Mouse (Mus musculus) MN1 (cell line): ENCODE measurements around the gene Per3.
"Not testable (repeated sequence)": the region's sequence is repeated elsewhere in the genome, so short reads cannot be mapped to it uniquely, and the experiment has no call there.

Experiments used
- DNase-seq: peaks from one replicate; pipeline ENCODE4 v3.0.0-alpha.2; 2016; ENCODE audit warnings: low spot score

The Per3 gene

DNA sequence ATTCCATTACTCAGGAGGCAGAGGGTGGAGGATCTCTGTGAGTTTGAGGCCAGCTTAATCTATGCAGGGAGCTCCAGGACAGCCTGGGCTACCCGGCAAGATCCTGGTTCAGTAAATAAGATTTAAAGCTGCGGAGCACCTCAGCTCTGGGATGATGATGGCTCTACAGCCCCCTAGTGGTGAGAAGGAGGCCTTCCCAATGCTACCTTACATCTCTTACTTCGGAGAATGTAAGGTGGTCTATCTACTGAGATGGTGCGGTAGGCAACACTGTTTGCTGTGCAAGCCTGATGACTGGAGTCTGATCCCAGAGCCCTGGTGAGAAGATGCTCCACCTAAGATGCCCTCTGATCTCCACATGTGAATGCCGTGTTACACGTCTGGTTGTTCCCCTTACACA lies 17.5 kb downstream of the Per3 start:
- peak; percentile 27 for DNase-seq

DNA sequence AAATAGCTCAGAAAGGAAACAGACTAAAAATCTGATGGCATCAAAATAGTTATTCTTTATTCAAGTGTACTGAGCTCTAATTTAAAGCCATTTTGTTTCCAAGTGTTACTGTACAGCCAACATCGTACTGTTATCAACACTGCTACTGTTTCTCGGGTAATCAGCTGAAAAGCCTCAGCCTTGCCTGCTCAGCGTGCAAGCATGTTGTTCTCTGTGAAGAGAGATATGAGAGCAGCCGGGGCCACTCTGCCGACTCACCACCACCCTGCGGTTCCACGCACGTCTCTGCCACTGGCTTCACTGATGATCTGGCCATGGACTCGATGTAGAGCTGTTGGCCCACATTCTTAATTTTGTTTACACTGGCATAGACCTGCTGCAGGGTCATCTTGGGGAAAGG lies 20.3 kb downstream of the Per3 start:
- no peak for DNase-seq

DNA sequence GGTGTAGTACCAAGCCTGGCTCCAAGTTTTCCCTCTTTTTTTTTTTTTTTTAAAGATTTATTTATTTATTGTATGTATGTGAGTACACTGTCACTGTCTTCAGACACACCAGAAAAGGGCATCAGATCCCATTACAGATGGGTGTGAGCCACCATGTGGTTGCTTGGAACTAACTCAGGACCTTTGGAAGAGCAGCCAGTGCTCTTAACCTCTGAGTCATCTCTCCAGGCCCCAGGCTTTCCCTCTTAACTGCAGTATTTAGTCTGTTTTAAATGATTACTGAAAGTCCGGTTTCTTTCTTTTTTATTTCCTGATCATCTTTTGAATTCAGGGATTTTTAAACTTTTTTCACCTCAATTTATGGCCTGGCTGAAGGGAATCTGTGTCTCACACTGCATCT lies 27.1 kb downstream of the Per3 start:
- DNase-seq = not testable (repeated sequence)

DNA sequence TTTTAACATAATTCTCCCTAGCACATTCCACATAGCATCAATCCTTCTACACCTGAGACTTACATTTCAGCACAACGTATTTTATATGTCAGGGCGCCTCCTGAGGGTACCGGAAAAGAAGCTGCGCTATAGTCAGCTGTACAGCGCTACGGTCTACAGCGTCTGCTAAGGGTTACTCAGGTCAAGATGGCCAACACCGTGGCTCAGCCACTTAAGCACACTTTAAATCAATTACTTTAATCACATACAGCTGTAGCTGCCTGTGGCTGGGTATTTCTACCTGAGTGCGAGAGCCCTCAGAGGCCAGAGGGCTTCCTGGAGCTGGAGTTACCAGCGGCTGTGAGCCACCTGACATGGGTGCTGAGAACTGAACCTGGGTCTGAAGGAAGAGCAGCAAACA lies 28.5 kb downstream of the Per3 start:
- no peak for DNase-seq

DNA sequence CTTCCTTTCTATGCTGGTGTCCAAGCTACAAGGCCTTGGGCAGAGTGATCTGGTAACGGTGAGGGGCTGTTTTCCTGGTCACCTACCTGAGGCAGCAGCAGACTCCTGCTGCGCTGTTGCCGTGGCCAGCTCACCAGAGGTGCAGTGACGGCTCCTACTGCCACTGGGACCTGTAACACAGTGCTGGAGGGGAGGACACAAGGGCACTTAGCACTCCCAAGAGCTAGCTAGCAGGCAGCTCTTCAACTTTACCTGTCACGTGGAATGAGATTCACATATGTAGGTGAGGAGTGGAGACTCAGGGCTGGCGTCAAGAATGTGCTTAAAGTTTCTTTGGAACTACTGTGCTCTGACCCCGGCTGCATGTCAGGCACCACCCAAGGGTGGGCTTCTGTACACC lies 34.1 kb downstream of the Per3 start:
- no peak for DNase-seq

DNA sequence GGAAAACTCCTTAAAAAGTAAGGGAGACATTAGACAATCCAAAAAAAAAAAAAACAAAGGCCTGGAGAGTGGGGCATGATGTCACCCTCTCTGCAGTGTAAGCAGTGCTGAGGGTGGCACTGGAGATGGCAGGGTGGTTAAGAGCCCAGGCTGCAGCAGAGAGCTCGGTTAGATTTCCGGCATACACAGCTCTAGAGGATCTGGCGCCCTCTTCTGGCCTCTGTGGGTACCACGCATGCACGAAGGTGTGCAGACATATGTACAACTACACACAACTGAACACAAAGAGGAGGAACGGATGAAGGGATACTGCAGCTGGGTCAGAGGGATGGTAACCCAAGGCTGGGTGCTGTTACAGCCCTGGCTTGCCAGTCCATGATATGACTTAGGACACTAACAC lies 37.5 kb downstream of the Per3 start:
- no peak for DNase-seq

DNA sequence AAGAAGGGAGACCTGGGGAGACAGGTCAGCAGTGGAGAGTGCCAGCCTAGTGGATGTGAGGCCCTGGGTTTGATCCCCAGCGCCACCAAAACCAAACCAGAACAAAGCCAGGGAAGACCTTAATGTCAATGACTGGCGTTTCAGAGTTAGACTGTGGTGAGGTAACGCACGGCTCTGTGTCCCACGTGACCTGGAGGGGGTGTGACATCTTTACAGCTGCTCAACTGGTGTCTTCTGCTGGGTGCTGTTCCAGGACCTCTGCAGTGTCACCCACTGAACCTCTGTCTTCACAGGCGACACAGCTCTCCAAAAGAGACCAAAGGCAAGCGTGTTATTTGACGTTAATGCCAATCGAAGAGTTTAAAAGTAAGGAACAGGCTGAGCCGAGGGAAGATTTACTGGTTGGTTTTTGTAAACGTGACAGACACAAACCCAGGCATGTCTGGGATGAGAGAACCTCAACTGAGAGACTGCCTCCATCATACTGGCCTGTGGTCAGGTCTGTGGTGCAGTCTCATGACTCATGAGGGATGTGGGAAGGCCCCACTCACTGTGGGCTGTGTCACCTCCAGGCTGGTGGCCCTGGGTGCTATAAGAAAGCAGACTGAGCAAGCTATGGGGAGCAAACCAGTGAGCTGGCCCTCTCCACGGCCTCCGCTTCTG lies 38.7 kb downstream of the Per3 start:
- DNase-seq = no peak

DNA sequence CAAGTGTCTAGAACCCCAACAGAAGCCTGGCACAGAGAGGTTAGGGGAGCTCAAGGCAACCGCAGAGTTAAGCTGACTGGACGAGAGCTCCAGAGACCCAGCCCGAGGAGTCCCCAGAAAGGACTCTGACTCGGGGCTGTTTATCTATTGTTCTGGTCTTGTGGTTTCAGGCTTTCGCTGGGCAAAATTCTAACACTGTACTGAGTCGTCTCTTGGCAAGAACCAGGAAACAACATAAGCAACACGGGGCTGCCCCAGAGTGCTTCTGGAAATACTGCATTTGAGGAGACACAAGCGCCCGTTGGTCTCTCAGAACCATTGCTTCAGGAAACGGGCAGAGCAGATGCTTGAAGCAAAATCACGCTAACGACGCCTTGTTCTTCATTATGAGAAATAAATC lies 43.1 kb downstream of the Per3 start:
- no peak for DNase-seq

DNA sequence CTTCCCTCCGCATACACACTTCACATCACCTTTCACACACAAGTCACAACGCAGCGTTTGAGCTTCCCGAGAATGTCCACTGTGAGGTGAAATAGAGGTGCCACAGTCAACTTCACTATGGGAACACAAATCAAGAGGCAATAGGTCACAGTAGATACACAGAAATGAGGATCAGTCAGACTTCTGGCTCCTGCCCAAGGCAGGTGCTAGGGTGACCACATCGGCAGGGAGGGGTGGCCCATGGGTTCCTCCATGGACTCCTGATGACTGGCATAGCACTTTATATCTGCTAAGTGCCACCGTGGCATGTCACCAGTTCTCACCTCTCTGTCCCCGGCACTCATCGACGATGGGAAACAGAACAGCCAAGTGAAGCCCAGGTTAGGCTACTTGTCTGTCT lies 45.8 kb downstream of the Per3 start:
- no peak for DNase-seq

DNA sequence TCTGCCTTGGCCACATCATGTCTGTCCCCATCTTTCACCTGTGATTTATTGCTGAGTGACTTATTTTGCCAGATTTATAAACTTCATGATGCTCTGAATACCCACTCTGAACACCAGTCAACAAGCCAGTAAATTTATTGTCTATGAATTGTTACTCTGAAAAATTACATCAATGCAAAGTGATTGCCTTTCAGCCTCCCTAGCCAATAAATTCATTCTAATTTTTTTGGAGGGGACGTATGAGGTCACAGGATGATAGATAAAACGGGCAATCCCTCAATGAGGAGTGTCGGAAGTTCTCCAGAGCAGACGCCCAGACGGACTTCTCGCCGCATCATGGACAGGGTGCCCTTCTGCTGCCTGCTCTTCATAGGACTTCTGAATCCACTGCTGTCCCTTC lies 47.7 kb downstream of the Per3 start, which contains the start of gene Uts2:
Gene Uts2 (plus strand): TSS at position 301 of the 400 bp plus-strand sequence.
- DNase-seq = no peak

DNA sequence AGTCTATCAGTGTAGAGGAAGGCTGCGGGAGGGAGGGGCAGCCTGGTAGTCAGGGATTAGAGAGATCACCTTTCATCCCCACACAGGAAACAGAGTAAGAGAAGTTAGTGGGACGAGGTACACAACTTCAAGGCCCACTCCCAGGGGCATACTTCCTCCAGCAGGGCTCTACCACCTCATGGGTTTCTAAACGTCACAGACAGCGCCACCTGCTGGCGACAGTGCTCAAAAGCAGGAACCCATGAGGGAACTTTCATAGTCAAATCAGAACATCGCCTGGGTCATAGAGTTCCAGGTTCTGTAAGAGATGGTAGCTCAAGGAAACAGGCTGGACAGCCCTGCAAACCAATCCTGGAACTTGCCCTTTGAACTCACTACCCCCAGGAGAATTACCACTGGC lies 54.3 kb downstream of the Per3 start:
- peak; percentile 27 for DNase-seq

DNA sequence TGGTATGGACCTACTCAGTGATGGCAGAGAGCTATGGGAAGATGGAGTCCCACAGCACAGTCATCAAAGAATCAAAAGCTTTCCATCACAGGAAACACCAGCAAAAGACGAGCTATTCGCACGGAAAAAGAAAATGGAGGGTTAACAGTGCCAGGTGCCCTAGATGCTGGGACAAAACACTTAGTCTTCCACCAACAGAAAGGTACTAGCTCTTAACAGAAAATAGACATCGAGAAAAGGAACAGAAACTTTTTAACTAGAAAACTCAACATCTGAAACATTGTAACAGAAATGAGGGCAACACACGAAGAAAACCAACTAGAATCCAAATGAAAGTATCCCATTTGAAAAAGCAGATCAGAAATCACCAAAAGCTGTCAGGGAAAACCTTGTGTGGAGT lies 64.3 kb downstream of the Per3 start:
- DNase-seq = no peak

DNA sequence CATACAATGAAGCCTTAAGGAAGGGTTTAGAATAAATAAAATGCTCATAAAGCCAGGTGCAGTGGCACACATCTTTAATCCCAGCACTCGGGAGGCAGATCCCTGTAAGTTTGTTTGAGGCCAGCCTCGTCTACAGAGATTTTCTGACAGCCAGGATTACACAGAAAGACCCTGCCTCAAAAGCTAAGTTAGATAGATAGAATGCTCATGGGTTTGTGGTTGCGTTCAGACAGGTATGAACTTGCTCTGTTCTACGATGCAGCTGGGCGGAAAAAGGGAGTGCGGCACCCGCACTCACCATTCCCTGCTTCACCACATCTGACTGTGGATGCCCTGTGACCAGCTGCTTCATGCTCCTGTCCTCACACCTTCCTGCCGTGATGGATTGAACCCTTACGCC lies 65.0 kb downstream of the Per3 start:
- no peak for DNase-seq

DNA sequence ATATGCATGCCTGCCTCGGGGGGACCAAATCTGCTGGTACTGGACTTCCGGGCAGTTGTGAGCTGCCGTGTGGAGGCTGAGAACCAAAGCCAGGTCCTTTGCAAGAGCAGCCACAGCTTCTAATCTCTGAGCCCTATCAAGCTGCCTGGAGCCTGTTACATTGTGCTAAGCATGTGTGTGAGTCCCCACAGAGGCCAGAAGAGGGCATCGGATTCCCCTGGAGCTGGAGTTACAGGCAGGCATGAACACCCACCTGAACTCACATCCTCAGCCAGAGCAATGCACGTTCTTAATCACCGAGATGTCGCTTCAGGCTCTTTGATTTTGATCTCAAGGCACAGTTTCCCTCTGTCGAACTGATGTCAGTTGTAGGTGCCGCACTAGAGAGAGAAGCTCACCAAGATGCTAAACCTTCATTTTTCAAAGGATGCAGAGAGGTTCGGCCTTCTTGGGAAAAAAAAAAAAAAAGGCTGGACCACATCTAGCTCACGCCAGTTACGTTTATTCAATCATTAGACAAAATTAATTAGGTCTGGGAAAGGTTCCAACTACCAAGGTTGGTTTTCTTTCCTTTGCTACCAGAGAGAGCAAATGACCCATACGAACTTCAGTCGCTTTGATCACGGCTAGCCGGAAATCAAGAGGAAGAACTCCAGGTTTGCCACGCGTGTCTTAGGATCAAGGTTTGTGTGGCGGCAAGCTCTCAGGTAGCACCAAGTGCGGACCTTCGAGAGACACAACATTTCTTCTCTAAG lies 66.1 kb downstream of the Per3 start:
- DNase-seq = no peak

DNA sequence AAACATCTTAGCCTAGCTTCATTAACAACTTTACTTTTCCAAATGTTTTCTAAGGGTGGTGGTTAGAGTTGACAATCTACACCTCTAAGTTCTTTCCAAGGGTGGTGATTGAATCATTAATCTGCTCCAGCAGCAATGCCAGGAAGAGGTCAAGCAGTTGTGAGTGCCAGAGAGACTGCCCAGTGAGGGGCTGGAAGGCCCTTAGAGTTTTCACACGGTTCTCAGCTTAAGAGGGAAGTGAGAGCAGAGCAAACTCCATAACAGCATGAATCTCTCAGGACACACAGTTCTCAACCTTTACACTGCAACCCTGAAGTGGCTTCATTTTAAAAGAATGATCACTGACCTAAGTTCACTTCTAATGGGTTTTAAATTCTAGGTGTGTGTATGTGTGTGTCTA lies 69.3 kb downstream of the Per3 start:
- no peak for DNase-seq

DNA sequence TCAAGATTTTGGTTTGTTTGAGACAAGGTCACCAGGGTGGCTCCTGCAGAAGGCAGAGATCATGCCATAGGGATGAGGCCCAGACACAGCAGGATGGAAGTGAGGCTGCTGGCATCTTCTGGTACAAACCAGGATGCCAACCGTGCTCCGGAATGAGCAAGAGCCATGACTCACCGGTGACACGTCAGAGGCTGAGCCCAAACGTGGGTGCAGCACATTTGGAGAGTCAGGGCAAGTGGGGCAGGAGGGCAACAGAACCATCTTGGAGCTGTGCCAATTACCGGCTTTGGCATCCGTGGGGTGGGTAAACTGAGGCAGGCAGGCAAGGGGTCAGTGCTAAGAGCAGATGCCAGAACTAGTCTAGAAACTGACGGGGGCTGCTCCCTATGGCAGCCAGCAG lies 71.2 kb downstream of the Per3 start:
- peak; percentile 44 for DNase-seq

DNA sequence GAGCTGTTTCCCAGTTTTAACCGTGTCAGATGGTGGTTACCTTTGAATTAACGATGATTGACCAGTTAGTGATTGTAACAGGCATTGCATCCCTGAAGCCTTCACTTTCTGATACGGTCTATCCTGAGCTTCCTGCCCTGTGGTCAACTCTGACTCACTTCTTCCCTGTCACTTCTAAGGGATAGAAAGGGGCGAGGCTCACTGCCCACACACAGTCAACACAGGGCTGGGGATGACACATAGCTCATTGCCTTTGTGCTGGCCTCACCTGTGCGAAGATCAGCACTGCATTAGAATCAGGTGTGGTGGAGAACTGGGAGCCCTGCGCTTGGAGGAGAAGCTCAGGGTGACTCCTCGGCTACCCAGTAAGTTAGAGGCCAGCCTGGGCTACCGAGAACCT lies 75.5 kb downstream of the Per3 start:
- no peak for DNase-seq

DNA sequence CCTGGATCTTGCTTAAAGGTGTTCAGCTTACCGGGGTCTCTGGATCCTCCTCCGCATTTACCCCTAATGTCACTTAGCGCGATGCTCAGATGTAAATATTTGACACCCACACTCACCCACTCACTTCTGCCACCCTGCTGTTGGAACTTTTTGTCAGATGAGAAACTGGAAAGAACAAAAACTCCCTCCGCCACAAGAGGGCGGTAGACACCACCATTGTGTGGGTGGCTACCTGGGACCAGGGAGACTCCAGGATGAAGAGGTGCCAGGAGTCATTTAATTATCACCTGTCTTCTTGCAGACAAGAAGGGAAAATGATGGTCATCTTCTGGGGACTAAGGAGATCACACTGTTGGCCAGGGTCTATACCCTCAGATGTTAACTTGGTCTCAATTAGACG lies 77.9 kb downstream of the Per3 start:
- peak; percentile 76 for DNase-seq

DNA sequence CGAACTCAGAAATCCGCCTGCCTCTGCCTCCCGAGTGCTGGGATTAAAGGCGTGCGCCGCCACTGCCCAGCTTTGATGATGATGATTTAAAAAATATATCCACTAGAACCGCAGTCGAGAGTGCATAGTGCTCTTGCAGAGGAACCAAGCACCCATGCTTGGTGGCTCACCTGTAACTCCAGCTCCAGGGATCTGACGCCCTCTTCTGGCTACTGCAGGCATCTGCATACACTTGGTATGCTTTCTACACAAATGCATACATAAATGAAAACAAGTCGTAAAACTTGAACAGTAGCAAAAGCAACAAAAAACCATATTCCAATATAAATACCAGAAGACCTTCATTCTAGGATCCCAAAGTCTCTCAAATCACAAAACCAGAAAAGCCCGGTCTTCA lies 78.9 kb downstream of the Per3 start:
- DNase-seq = no peak

DNA sequence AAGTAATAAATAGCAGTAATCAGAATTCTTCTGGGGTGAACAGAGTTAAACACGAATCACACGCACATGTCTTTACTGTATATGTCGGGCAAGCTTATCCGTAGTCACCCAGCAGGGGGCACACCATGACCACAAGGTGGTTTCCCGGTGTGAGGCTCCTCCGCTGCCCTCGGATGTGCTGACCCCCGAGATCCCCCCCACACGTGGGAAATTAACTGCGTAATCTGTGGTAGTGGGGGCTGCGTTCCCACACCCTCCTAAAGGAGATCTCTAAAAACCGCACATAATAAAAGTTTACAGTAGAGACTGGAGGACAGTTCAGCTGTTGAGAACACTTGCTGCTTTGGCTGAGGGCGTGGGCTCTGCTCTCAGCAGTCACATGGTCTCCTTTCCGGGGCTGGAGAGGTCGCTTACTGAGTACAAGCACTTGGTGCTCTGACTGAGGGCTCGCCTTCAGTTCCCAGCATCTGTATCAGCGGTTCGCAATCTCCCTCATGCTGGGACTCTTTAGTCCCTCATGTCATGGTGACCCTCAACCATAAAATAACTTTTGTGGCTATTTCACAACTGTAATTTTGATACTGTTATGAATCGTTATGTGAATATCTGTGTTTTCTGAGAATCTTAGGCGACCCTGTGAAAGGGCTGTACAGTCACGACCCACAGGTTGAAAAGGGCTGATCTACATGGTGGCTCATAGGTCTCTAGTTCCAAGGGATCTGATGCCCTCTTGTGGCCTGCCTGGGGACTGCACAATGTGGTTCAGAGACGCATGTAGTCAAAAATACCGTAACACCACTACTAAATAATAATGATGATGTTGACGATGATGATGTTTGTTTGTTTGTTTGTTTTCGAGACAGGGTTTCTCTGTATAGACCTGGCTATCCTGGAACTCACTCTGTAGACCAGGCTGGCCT lies 79.6 kb downstream of the Per3 start:
- DNase-seq = peak; percentile 91

DNA sequence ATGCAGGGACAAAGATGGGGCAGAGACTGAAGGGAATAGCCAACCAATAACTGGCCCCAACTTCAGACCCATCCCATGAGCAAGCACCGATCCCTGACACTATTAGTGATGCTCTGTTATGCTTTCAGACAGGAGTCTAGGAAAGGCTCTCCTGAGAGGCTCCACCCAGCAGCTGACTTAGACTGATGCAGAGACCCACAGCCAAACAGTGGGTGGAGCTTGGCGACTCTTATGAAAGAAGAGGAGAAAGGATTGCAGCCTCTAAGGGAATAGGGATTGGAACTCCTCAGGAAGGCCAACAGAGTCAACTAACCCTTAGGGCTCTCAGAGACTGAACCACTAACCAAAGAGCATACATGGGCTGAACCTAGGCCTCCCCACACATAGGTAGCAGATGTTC lies 80.8 kb downstream of the Per3 start:
- DNase-seq = no peak

DNA sequence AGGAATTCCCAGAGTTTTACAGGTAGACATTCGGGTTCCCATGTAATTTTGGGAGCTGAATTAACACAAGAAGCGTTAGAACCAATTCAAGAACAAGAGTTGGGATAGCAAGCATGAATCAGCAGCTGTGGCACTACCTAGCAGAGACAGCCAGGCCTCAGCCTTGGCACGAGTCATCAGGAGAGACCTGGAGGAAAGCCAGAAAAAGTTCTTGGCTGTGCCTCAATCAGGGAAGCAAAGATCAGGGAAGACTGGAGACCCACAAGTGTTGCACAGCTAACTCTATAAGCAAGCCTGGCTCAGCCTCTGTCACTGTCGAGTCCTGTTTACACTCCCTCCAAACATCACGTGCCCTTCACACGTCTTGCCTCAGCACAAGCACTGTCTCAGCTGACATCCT lies 82.2 kb downstream of the Per3 start:
- peak; percentile 48 for DNase-seq

DNA sequence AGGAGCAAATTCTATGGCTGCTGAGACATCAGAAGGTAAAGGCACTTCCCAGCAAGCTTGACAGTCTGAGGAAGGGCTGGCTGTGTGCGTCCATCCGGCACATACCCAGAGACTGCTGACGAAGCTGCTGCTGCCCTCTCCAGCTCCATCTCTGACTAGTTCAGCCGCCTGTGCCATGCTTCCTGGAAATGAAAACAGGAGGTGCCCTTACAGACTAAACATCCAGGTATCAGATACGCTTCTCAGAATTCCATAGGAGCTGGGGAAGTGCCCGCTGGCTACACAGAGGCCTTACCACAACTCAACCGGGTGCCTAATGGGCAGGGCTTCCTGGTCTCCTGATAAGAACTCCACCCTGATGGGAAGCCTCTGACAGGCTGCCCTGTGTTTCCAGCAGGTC lies 85.9 kb downstream of the Per3 start:
- no peak for DNase-seq
